Mouse (Mus musculus) skeletal muscle tissue, adult 2 months (tissue): ENCODE measurements at regions not wholly inside any gene's neighbourhood (a gene's known extent, or its start where the extent isn't known, plus 50 kb on each side); places are given as distances from the start of the nearest gene placed in this dataset.

ENCODE experiments used
- DNase-seq: peaks from one replicate; pipeline ENCODE4 v3.0.0-alpha.2; 2012; ENCODE audit warnings: low read depth, low spot score

DNA sequence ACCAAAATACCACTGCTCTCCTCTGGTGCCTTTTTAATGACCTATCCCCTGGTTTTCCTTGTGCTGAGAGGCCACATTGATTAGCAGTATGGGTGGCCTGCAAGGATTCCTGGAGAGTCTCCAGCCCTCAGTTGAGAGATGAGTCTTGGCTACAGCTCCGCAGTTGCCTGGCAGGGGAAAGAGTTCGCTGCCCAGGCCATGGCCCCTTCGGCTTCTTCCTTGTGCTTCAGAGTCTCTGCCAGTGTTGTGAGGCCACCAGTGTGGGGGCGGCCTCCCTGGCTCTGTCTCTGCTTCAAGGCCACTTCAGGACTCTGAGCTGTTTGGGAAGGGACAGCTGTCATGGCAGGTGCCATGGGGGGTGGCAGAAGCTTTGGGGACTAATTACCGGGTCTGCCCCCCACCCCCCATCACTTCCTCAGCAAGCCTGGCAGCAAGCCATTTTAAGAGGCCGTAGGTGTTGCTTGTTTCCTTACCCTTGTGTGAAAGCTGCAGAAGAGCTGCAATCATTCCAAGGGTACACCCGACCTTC is 85.8 kb upstream of the Gria1 start:
- DNase-seq = no peak

DNA sequence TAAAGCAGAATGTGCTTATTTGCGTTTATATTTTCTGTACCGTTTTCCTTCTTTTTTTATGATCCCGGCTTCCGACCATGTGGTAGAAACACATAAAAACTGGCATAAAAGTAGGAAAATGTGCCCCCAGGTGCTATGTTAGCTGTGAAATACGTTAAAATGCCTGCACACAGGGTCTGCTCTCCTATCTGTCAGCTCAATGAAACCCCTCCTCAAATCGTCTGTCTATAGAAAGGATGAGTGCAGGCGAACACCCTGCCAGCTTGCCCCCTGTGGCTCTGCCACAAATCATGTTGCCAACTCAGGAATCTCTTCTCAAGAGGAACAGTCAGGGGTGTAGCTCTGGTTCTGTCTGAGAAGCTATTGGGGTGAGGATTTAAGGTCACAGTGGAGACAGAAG is 78.4 kb upstream of the Gria1 start:
- no peak for DNase-seq

DNA sequence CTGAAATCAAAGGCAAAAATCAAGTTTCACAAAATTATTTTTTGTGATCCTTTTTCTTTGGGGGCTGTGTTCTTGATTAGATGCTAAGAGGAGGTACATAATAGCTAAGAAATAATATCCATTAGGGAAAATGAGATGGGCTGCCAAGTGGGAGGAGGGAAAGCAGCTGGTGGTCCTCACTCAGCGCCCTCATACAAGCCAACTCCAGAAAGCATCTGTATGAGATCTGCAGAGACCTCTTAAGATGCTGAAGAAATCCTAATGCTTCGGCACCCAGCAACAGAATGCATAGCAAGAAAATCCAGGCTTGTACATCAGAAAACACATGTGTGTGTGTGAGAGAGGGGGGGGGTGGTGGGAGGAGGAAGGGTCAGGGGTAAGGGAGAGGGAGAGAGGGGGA is 58.8 kb upstream of the Gria1 start:
- DNase-seq = no peak

DNA sequence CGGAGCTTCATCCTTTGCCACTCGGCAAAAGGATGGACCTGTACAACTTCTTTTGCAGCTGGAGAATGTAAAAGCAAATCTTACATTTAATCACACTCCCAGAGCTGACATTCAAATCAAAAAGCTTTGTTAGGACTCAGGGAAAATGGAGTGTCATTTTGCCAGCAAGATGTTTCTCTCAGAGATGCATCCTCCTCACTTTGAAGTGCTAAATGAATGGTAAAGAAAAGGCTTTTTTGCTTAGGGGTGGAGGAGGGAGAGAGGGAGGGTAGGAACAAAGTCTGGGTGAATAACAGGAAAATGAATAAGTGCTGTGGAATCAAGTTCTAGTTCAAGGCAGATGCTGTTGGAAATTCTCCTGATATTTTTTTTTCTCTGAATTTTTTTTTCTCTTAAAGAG is 53.4 kb upstream of the Gria1 start:
- no peak for DNase-seq
